Comparison of ENCODE assay signal across 8 mouse cellular contexts in genomic region chr4:128711455-128712135, GRCm38 (mm10). TPM values are rescaled to one million over a fixed set of nuclear protein-coding genes. Genes with fewer than 3 reads are reported as not detected.
DNase-seq lines count a peak whose midpoint lies in the region; ATAC-seq lines count a peak whose summit lies in the region.

No protein-coding gene starts in this region.

- ATAC-seq in inflammation-experienced regulatory T-cells, adult 6 months: peak; percentile 91

- peak; percentile 92 for DNase-seq in adipocyte (ENCODE audit: low spot score)
- DNase-seq in embryo, embryonic 10 days (ENCODE audit: low spot score): peak; percentile 98
- DNase-seq in gastrocnemius, postnatal 10 days: peak; percentile 86
- peak; percentile 91 to 93 for DNase-seq in left cerebral cortex, postnatal 10 days (ENCODE audit: extremely low spot score in 1 of 2, low spot score in 2 of 2)
- DNase-seq in mesoderm, embryonic 11.5 days (ENCODE audit: low read depth, low spot score): peak; percentile 96
- peak; percentile 89 to 90 for DNase-seq in right cerebral cortex, postnatal 36 days (ENCODE audit: low spot score in 2 of 2)
- peak; percentile 87 for DNase-seq in yolk sac, embryonic 10.5 days (ENCODE audit: low spot score)

- intact Hi-C loops in left cerebral cortex, postnatal 10 days (cut with DNase I): loop anchor here (2.0 to 5.0 kb wide), 2 partner anchors 65 to 376 kb away; no protein-coding TSS in a partner anchor

RNA-seq across cellular contexts. Expression of gene A3galt2, which starts 43.6 kb away (rescaled TPM):
- total RNA-seq in gastrocnemius, postnatal 10 days (2021): under 1 TPM in 1 of 2 experiments, not detected in 1; 0.12 TPM
- under 1 TPM in 2 of 3 experiments, not detected in 1; 0.16 to 0.38 TPM for polyA plus RNA-seq in inflammation-experienced regulatory T-cells, adult 6 months (2017; shearing (Covaris generic))
- total RNA-seq in left cerebral cortex, postnatal 10 days (2021): under 1 TPM; 0.45 to 0.47 TPM

RNA-seq across cellular contexts. Expression of gene Phc2, which starts 57.1 kb away (rescaled TPM):
- 10 to 100 TPM; 29.8 to 36.7 TPM for total RNA-seq in gastrocnemius, postnatal 10 days (2021)
- polyA plus RNA-seq in inflammation-experienced regulatory T-cells, adult 6 months (2017; shearing (Covaris generic)): 10 to 100 TPM in 2 of 3 experiments, 1 to 10 TPM in 1; 9.9 to 16.1 (median 15.0) TPM
- 10 to 100 TPM; 65.1 to 71.4 TPM for total RNA-seq in left cerebral cortex, postnatal 10 days (2021)

Comparison
In these comparisons a context has a peak if more than half of its experiments do, and no peak if none do; other contexts are left out.
1. Peak in every context shown above with its lines: DNase-seq and ATAC-seq.